In genomic region chr5:119310178-119310930, GRCm38 (mm10) we compare ENCODE assay signal across 10 mouse cellular contexts.
DNase-seq lines count a peak whose midpoint lies in the region; ATAC-seq and TF ChIP-seq lines count a peak whose summit lies in the region.
"Had no signal": no experiment of that assay in that cellular context is flagged by ENCODE, and none has a peak within 500 bp of the region (broad histone marks: within the 10 kb centered on the region; RNA-seq: fewer than 3 reads in every experiment).

No protein-coding gene starts in this region.

- no peak overlapping the region for H3K4me3 ChIP-seq in intestine, embryonic 15.5 days (replicated peaks)
- H3K4me3 ChIP-seq in intestine, postnatal 0 days (ENCODE audit: low read depth, low read length) = no peak overlapping the region
- no peak overlapping the region for H3K4me3 ChIP-seq in ES-E14 (ENCODE audit: insufficient read depth in 1 of 2, low read depth in 1 of 2, low read length in 2 of 2, poor library complexity in 1 of 2, severe bottlenecking in 1 of 2)
- no peak overlapping the region for H3K4me3 ChIP-seq in embryonic facial prominence, embryonic 15.5 days (replicated peaks)

- no peak overlapping the region for H3K27ac ChIP-seq in intestine, embryonic 15.5 days
- H3K27ac ChIP-seq in intestine, postnatal 0 days (ENCODE audit: low read depth, low read length) = no peak overlapping the region
- H3K27ac ChIP-seq in ES-E14 (ENCODE audit: insufficient read depth, low read depth, low read length, poor library complexity, severe bottlenecking) = no peak overlapping the region
- 0 out of 2 replicates have a peak overlapping the region, but pooled peaks have one; percentile 17 for H3K27ac ChIP-seq in embryonic facial prominence, embryonic 15.5 days (replicated peaks)

- no peak for TF ChIP-seq CTCF in intestine, postnatal 0 days (IDR thresholded peaks at IDR 0.05; ENCODE audit: low read depth)

- H3K9me3 ChIP-seq in intestine, embryonic 15.5 days = no peaks in the 10 kb centered on the region
- no peaks in the 10 kb centered on the region for H3K9me3 ChIP-seq in intestine, postnatal 0 days (ENCODE audit: control insufficient read depth)
- H3K9me3 ChIP-seq in ES-E14 (ENCODE audit: control insufficient read depth, insufficient read depth, low read depth, low read length) = no peaks in the 10 kb centered on the region
- no peaks in the 10 kb centered on the region for H3K9me3 ChIP-seq in embryonic facial prominence, embryonic 15.5 days (replicated peaks)

- DNase-seq in ES-E14 (ENCODE audit: low read depth, low spot score) (peak; percentile 86), WW6 (ENCODE audit: low read depth, low spot score) (peak; percentile 45)
- no peak for DNase-seq in cerebellum, adult 9-10 months
- DNase-seq in adrenal gland, adult (ENCODE audit: inconsistent age in 2 of 2, low spot score in 1 of 2) = no peak
- DNase-seq: cerebellum, adult 18-20 months; heart, adult 18-20 months; kidney, adult 18-20 months had no signal

- no peak overlapping the region for H3K4me2 ChIP-seq in intestine, embryonic 15.5 days (replicated peaks)
- no peak overlapping the region for H3K4me2 ChIP-seq in intestine, postnatal 0 days (replicated peaks; ENCODE audit: low read depth)
- no peak overlapping the region for H3K4me2 ChIP-seq in embryonic facial prominence, embryonic 15.5 days (replicated peaks)

- H3K4me1 ChIP-seq in intestine, embryonic 15.5 days (replicated peaks) = 0 out of 2 replicates have a peak, but pooled peaks cover 6% of the 10 kb centered on the region
- H3K4me1 ChIP-seq in intestine, postnatal 0 days (replicated peaks; ENCODE audit: control insufficient read depth, insufficient read depth, low read length) = no peaks in the 10 kb centered on the region
- H3K4me1 ChIP-seq in ES-E14 (ENCODE audit: control insufficient read depth in 2 of 2, insufficient read depth in 2 of 2, low read length in 2 of 2, poor library complexity in 1 of 2) = peaks cover 6 to 9% of the 10 kb centered on the region in 2 experiments; a peak in 3 of 4 replicates
- peaks cover 9% of the 10 kb centered on the region for H3K4me1 ChIP-seq in embryonic facial prominence, embryonic 15.5 days

- no peak overlapping the region for H3K9ac ChIP-seq in intestine, embryonic 15.5 days
- no peak overlapping the region for H3K9ac ChIP-seq in intestine, postnatal 0 days (ENCODE audit: low read depth, low read length)
- H3K9ac ChIP-seq in ES-E14 (ENCODE audit: insufficient read depth, low read depth, low read length, poor library complexity, severe bottlenecking) = no peak overlapping the region
- H3K9ac ChIP-seq in embryonic facial prominence, embryonic 15.5 days = no peak overlapping the region

- no peaks in the 10 kb centered on the region for H3K36me3 ChIP-seq in intestine, embryonic 15.5 days
- no peaks in the 10 kb centered on the region for H3K36me3 ChIP-seq in intestine, postnatal 0 days (ENCODE audit: control insufficient read depth, insufficient read depth)
- no peaks in the 10 kb centered on the region for H3K36me3 ChIP-seq in ES-E14 (ENCODE audit: control insufficient read depth, insufficient read depth, low read length, poor library complexity, severe bottlenecking)
- no peaks in the 10 kb centered on the region for H3K36me3 ChIP-seq in embryonic facial prominence, embryonic 15.5 days

- H3K27me3 ChIP-seq in intestine, embryonic 15.5 days (replicated peaks) = no peaks in the 10 kb centered on the region
- no peaks in the 10 kb centered on the region for H3K27me3 ChIP-seq in intestine, postnatal 0 days (replicated peaks; ENCODE audit: control insufficient read depth, insufficient read depth, low read length)
- H3K27me3 ChIP-seq in embryonic facial prominence, embryonic 15.5 days = no peaks in the 10 kb centered on the region

- WGBS in intestine, embryonic 15.5 days = 70% methylated on average over 11 of the region's 11 CpGs
- 69% methylated on average over 11 of the region's 11 CpGs for WGBS in intestine, postnatal 0 days
- WGBS in embryonic facial prominence, embryonic 15.5 days = 40% methylated on average over 11 of the region's 11 CpGs

- 0 out of 2 replicates have a peak, but pooled peaks have one; percentile 25 for ATAC-seq in intestine, embryonic 15.5 days
- ATAC-seq in intestine, postnatal 0 days = no peak
- ATAC-seq in embryonic facial prominence, embryonic 15.5 days (ENCODE audit: insufficient number of reproducible peaks, low FRiP score, low TSS enrichment, low read depth) = no peak

- in situ Hi-C loops in ES-E14 (cut with MboI; ENCODE audit: low sequenced_read_pairs in 2 of 2, unreplicated experiment in 2 of 2) = no loop called here

TF ChIP-seq in ES-E14, 5 proteins besides CTCF, POLR2A, EP300 and RAD21:
- TF ChIP-seq HCFC1 (IDR thresholded peaks at IDR 0.05; ENCODE audit: borderline replicate concordance, insufficient read depth, low read length) (no peak), MAFK (IDR thresholded peaks at IDR 0.05; ENCODE audit: insufficient read depth, low read depth, low read length) (no peak), ZNF384 (IDR thresholded peaks at IDR 0.05; ENCODE audit: low read depth, low read length) (no peak), ZC3H11A (IDR thresholded peaks at IDR 0.05; ENCODE audit: borderline replicate concordance, low read depth, low read length) (no peak), CHD2 (IDR thresholded peaks at IDR 0.05; ENCODE audit: low read depth, low read length) (no peak)

Comparison
In these comparisons a context has a peak if more than half of its experiments do, and no peak if none do; other contexts are left out.
1. DNase-seq: peak in ES-E14 (single experiment) and WW6 (single experiment); none in cerebellum, adult 9-10 months (single experiment) and adrenal gland, adult (0 of 2).